Mouse (Mus musculus): ENCODE results near the gene Megf6. TPM values are rescaled to one million over a fixed set of nuclear protein-coding genes. Genes with fewer than 3 reads are reported as not detected.

Gene Megf6
- total and polyA plus RNA-seq, 3 experiments = not detected

DNA sequence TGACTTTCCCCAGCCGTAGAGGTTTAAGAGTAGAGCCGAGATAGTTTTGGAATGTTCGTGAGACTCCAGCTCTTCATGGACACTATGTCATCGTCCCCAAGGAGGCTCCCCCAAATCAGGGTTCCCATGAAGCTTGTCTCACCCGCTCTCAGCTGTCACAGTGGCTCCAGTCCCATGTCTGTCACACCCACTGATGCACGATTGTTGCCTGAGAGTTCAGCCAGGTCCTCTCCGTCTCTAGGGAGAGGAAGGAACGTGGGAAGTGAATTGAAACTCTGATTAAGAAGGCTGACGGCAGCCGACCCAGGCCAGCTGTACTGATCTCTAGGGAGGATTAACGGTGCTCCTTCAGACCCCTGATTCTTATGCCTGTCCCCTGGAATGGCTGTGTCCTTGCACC is 57.8 kb downstream of the Megf6 start:
- DNase-seq (ENCODE audit: extremely low read depth) = no peak
- Histone ChIP-seq H3K79me2 (replicated peaks; ENCODE audit: control insufficient read depth, extremely low read depth, insufficient read depth, poor library complexity, severe bottlenecking) (no peaks in the 10 kb centered on the region), H3K27ac (ENCODE audit: insufficient read depth, low read depth) (no peak overlapping the region), H3K36me3 (replicated peaks in 1 of 2; ENCODE audit: control insufficient read depth in 1 of 2, insufficient read depth in 1 of 2, low read length in 1 of 2) (no peaks in the 10 kb centered on the region), H3K4me2 (ENCODE audit: insufficient read depth, low read depth, poor library complexity, severe bottlenecking) (no peak overlapping the region), H3K4me3 (replicated peaks in 1 of 3; ENCODE audit: low read depth in 2 of 3, low read length in 2 of 3, poor library complexity in 1 of 3) (no peak overlapping the region), H3K9me3 (replicated peaks; ENCODE audit: low read length) (peaks cover 98% of the 10 kb centered on the region), H3K4me1 (ENCODE audit: control insufficient read depth in 1 of 2, insufficient read depth in 2 of 2) (no peaks in the 10 kb centered on the region), H3K27me3 (replicated peaks) (no peaks in the 10 kb centered on the region), H3K9ac (ENCODE audit: insufficient read depth, low read depth) (no peak overlapping the region)
- dilution Hi-C loops (cut with MboI; ENCODE audit: extremely low pct_ligation_motif_present, extremely low pct_unique_long_range_greater_than_20kb, low sequenced_read_pairs) = no loop called here
- in situ Hi-C loops (cut with MboI; ENCODE audit: low pct_ligation_motif_present, low pct_unique_long_range_greater_than_20kb, low sequenced_read_pairs) = no loop called here
- no peak for TF ChIP-seq ETS1 (conservative IDR thresholded peaks at IDR 0.05; ENCODE audit: low read depth, low read length)
- no peak for TF ChIP-seq TCF12 (IDR thresholded peaks at IDR 0.05; ENCODE audit: low read depth, low read length)
- TF ChIP-seq MYC (IDR thresholded peaks at IDR 0.05; ENCODE audit: low read depth, low read length) = no peak
- TF ChIP-seq EP300 (IDR thresholded peaks at IDR 0.05; ENCODE audit: low read length) = no peak
- TF ChIP-seq JUN (IDR thresholded peaks at IDR 0.05; ENCODE audit: insufficient read depth, low read depth, low read length) = no peak
- no peak for TF ChIP-seq PAX5 (IDR thresholded peaks at IDR 0.05; ENCODE audit: low read length)
- no peak for TF ChIP-seq GABPA (IDR thresholded peaks at IDR 0.05; ENCODE audit: insufficient replicate concordance, low read depth, low read length)
- no peak for TF ChIP-seq MAFK (IDR thresholded peaks at IDR 0.05; ENCODE audit: insufficient replicate concordance, low read length)
- TF ChIP-seq RCOR1 (conservative IDR thresholded peaks at IDR 0.05; ENCODE audit: low read depth, low read length) = no peak
- no peak for TF ChIP-seq NRF1 (IDR thresholded peaks at IDR 0.05; ENCODE audit: low read depth, low read length)
- no peak for TF ChIP-seq ZMIZ1 (IDR thresholded peaks at IDR 0.05; ENCODE audit: low read depth, low read length)
- TF ChIP-seq SMC3 (IDR thresholded peaks at IDR 0.05; ENCODE audit: low read depth, low read length) = no peak
- no peak for TF ChIP-seq USF2 (conservative IDR thresholded peaks at IDR 0.05; ENCODE audit: low read depth, low read length)
- no peak for TF ChIP-seq ELF1 (IDR thresholded peaks at IDR 0.05; ENCODE audit: low read depth, low read length)
- no peak for TF ChIP-seq SIN3A (IDR thresholded peaks at IDR 0.05; ENCODE audit: low read length)
- TF ChIP-seq MAX (IDR thresholded peaks at IDR 0.05; ENCODE audit: low read length) = no peak
- no peak for TF ChIP-seq BHLHE40 (IDR thresholded peaks at IDR 0.05; ENCODE audit: low read depth, low read length)

- H3K36me3 ChIP-seq (replicated peaks in 1 of 2; ENCODE audit: control insufficient read depth in 1 of 2, insufficient read depth in 1 of 2, low read length in 1 of 2) = no peaks in the 10 kb centered on the region
- H3K27me3 ChIP-seq (replicated peaks) = no peaks in the 10 kb centered on the region
- H3K4me2 ChIP-seq (ENCODE audit: insufficient read depth, low read depth, poor library complexity, severe bottlenecking) = no peak overlapping the region
- H3K9ac ChIP-seq (ENCODE audit: insufficient read depth, low read depth) = no peak overlapping the region
- H3K9me3 ChIP-seq (replicated peaks; ENCODE audit: low read length) = peaks cover 98% of the 10 kb centered on the region
- no peak overlapping the region for H3K4me3 ChIP-seq (replicated peaks in 1 of 3; ENCODE audit: low read depth in 2 of 3, low read length in 2 of 3, poor library complexity in 1 of 3)
- H3K79me2 ChIP-seq (replicated peaks; ENCODE audit: control insufficient read depth, extremely low read depth, insufficient read depth, poor library complexity, severe bottlenecking) = no peaks in the 10 kb centered on the region
- dilution Hi-C loops (cut with MboI; ENCODE audit: extremely low pct_ligation_motif_present, extremely low pct_unique_long_range_greater_than_20kb, low sequenced_read_pairs) (no loop called here), in situ Hi-C loops (cut with MboI; ENCODE audit: low pct_ligation_motif_present, low pct_unique_long_range_greater_than_20kb, low sequenced_read_pairs) (no loop called here)
- no peak for TF ChIP-seq ELF1 (IDR thresholded peaks at IDR 0.05; ENCODE audit: low read depth, low read length)
- no peak for TF ChIP-seq MYC (IDR thresholded peaks at IDR 0.05; ENCODE audit: low read depth, low read length)
- no peak for TF ChIP-seq ETS1 (conservative IDR thresholded peaks at IDR 0.05; ENCODE audit: low read depth, low read length)
- no peak for TF ChIP-seq CHD1 (IDR thresholded peaks at IDR 0.05; ENCODE audit: low read depth, low read length)
- TF ChIP-seq IRF4 (IDR thresholded peaks at IDR 0.05; ENCODE audit: low read depth, low read length) = no peak
- TF ChIP-seq BHLHE40 (IDR thresholded peaks at IDR 0.05; ENCODE audit: low read depth, low read length) = no peak
- TF ChIP-seq ZNF384 (IDR thresholded peaks at IDR 0.05; ENCODE audit: low read depth, low read length) = no peak
- no peak for TF ChIP-seq TBP (conservative IDR thresholded peaks at IDR 0.05; ENCODE audit: low read depth, low read length)
- no peak for TF ChIP-seq PAX5 (IDR thresholded peaks at IDR 0.05; ENCODE audit: low read length)
- TF ChIP-seq TCF12 (IDR thresholded peaks at IDR 0.05; ENCODE audit: low read depth, low read length) = no peak
- no peak for TF ChIP-seq MXI1 (IDR thresholded peaks at IDR 0.05; ENCODE audit: low read depth, low read length)
- TF ChIP-seq RAD21 (IDR thresholded peaks at IDR 0.05; ENCODE audit: low read depth, low read length) = no peak
- TF ChIP-seq GABPA (IDR thresholded peaks at IDR 0.05; ENCODE audit: insufficient replicate concordance, low read depth, low read length) = no peak
- no peak for TF ChIP-seq ZC3H11A (IDR thresholded peaks at IDR 0.05; ENCODE audit: low read depth, low read length)
- no peak for TF ChIP-seq MAFK (IDR thresholded peaks at IDR 0.05; ENCODE audit: insufficient replicate concordance, low read length)
- no peaks in the 10 kb centered on the region for H3K4me1 ChIP-seq (ENCODE audit: control insufficient read depth in 1 of 2, insufficient read depth in 2 of 2)
- H3K27ac ChIP-seq (ENCODE audit: insufficient read depth, low read depth) = no peak overlapping the region
- no peak for DNase-seq (ENCODE audit: extremely low read depth)
Measured at GRCm38 (mm10) chr4:154229569-154229968, 59.0 kb downstream of the Megf6 start.

Measured in CH12.LX (cell line).